Mouse (Mus musculus) stomach, postnatal 0 days (tissue): ENCODE measurements at regions not wholly inside any gene's neighbourhood (a gene's known extent, or its start where the extent isn't known, plus 50 kb on each side); places are given as distances from the start of the nearest gene placed in this dataset.

Experiments used
- CTCF ChIP-seq: IDR thresholded peaks from 2 replicates; pipeline ENCODE4 v1.5.1; 2016; ENCODE audit warnings: antibody characterized with exemption, low read depth, mild to moderate bottlenecking, moderate library complexity
- EP300 ChIP-seq: optimal IDR thresholded peaks from 2 replicates; pipeline ENCODE3; 2016; ENCODE audit warnings: antibody characterized with exemption

GRCm38 (mm10) chr1:90390422-90390821 is 186.6 kb downstream of the Ackr3 start:
- TF ChIP-seq CTCF (no peak; the same call in 1 of the 2 replicates), EP300 (no peak)
